Mouse (Mus musculus) spleen, adult 2 months (tissue): ENCODE data around the gene Parp3.

ENCODE experiments used
- CTCF ChIP-seq: fragments of 200-500 bp; IDR thresholded peaks from 2 replicates; pipeline ENCODE4 v1.5.1; 2011; ENCODE audit warnings: mild to moderate bottlenecking, inconsistent platforms; ENCODE audit not compliant: insufficient read depth, insufficient read length, insufficient replicate concordance; ENCODE audit errors: extremely low read depth
- POLR2A ChIP-seq: fragments of 200-500 bp; IDR thresholded peaks from 2 replicates; pipeline ENCODE4 v1.6.1; 2011; ENCODE audit warnings: low read depth, low read length, inconsistent platforms

- TF ChIP-seq POLR2A, result no peak
- peak; percentile 69 for TF ChIP-seq CTCF
Observed at GRCm38 (mm10) chr9:106448498-106449031, 28.2 kb downstream of the Parp3 start.
